Mouse (Mus musculus) spleen, postnatal 4 days (tissue): ENCODE data around the gene Cap2.

ENCODE experiments used
- DNase-seq, 2 experiments: peaks; one replicate each; pipeline ENCODE4 v3.0.0; 2022; ENCODE audit warnings: low spot score in 2 of 2

Cap2 gene

DNA sequence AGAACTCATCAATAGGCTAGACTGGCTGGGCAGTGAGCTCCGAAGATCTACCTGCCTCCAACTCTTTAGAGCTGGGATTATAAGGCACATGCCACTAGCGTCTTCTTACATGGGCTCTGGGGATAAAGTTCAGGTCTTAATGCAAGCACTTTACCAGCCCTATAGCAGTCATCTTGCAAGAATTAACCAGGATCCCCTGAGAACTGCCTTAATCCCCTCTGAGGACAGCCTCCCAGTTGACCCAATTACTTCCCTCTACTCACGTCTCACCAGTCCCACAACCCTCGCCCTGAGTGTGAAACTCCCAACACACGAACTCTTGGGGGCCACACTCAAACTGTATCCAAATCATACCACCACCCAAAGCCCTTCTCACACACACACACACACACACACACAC is 64.3 kb downstream of the Cap2 start:
- DNase-seq: no peak

DNA sequence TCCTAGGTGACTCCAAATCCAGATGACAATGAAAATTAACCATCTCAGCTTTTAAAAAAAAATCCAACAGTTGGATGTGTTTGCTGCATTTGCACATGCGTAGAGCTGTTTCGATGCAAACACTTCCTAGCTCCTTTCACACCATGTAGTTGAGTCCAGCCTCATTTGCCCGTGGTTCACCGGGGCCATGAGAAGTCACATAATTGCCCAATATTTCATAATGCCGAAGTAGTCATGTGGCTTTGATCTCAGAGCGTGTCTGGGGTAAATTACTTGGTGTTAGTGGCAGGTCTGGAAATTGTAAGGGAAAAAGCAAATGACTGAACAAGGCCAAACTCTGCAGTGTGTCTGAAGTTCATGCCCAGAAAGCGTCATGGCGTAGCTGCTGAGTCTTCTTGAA is 67.8 kb downstream of the Cap2 start:
- no peak for DNase-seq

DNA sequence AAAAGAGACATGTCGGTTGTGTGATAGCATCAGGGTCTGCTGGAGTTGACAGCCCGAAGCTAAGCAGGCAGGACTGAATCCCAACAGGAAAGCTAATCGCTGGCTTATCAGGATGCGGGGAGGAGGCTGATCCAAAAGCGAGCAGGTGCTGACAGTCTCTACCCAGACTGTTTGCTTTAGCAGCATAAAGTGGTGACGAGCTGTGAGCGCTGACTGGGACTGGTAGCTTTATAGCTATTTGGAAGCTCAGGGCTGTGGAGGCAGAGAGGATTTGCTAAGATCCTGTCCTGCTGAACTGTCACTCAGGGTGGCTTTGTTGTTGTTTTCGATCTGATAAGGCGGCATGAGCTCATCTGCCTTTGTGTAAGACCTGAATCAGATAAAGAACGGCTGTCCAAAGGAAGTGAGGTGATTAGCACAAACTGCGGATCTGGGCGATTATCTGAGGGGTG is 69.5 kb downstream of the Cap2 start:
- DNase-seq: no peak

DNA sequence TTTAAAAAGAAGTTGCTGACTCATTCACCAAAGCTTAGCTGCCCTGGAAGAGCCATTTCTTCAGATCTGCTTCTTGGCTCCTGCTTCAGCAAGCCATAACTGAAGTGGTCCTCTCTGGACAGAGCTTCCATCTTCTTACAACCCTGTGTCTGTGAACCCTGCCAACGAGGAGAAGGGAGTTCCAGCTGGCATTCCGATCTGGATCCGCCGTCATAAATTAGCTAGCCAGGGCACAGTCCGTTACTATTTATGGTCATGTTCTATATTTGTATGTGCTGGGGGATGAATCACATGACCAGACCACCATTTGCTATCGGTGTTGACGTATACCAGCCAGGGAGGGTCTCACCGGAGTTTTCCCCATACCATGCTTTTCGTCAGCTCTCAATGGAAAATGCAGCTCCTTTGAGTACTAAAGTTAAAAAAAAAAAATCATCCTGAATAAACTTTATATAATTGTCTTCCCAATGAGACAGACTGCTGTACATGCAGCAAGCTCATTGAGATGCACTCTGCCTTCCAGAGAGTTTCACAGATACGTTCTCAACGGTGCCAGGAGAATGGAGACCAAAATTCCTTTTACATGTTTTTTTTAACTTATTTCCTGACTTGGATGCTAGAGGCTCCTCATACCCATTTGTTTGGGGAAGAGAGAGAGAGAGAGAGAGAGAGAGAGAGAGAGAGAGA is 70.5 kb downstream of the Cap2 start:
- no peak for DNase-seq

DNA sequence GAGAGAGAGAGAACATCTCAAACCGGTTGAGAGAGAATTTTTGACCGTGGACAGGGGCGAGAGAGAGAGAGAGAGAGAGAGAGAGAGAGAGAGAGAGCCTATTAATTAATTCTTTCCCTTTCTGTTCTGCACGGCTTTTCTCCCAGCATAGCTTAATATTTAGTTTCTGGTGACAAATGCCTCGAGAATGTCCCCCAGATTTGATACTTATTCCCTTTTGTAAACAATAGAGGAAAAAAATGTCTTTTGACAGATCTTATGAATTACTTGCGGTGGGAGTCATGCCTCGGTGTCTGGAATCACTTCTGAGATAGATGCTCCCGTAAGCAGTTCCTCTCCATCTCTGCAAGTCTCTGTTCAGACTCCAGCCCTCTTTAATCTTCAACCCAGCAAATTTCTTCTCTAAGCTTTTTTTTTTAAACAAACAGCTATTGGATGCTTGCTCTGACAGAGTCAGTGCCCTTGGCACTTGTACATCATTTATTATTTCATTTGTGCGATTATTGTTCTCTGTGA is 71.1 kb downstream of the Cap2 start:
- no peak for DNase-seq

DNA sequence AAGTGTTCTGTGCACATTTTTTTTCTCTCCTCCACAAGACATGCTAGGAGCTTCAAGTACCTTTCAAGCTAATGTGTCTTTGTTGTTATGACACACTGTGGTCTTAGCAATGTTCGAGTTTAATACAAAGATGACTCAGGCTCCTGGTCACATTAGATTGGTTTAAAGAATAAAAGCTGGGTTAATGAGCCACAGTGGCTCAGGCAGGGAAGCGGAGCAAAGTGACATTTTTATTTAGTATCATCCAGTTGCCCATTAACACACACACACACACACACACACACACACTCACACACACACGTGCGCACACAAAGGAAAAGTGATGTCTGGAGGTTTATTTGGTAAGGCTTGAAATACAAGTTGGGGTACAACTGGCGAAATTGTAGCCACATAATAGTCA is 72.6 kb downstream of the Cap2 start:
- no peak for DNase-seq

DNA sequence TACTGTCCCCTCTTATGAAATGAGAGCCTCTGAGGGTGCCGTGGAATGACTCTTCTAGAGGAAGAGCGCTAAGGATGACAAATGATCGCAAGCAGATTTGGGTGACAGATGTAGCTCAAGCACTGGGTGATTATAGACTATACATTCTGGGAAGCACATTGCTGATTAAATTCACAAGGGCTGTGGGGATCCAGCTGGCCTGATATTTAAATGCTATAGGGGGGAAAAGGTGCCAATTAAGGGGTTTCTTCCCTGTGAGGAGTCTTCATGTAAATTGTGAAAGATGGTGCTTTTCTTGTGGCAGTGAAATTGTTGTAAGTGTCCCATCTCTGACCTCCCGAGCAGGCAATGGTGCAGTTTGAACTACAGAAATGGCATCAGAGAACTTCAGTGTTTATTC is 73.1 kb downstream of the Cap2 start:
- no peak for DNase-seq

DNA sequence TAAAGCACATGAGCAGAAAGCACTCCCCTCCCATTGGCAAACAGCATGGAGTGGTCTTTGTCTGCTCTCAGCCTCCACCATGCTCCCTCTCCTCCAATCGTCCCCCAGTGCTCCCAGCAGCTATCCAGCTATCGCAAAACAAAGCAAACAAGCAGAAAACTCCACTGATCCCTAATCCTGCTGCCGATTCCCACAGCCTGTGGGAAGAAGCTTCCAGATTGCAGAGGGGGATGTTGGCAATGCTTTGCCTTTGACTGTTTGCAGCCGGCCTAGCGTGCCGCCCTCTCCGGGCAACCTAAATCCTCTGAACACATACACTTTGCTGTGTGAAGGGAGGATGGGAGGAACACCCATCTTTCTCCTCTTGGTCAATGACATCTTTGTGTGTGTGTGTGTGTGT is 83.2 kb downstream of the Cap2 start:
- no peak for DNase-seq

DNA sequence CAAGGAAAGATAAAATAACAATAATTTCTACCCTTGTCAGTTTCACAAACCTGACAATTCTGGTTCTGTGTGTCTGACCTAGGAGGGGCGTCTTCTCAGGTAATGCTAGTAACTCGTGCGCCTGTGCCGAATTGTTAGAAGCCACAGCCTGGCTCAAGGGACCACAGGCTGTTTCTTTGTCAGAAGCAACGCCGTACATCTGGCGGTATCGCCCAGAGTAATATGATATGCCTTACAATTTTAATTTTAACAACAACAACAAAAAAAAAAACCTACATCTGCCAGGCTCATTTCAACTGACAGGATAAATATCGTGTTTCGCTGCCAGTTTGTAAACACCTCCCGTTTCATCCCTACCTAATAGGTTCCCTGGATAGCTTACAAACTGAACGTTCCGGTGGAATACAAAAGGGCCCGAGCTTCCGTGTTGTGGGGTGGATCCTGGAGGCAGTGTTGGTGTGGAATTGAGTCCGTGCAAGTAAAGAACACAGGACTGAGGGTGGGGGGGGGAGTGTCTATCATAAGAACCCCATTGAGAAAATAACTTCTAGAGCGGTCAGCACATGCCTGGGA is 86.2 kb downstream of the Cap2 start:
- DNase-seq: no peak

DNA sequence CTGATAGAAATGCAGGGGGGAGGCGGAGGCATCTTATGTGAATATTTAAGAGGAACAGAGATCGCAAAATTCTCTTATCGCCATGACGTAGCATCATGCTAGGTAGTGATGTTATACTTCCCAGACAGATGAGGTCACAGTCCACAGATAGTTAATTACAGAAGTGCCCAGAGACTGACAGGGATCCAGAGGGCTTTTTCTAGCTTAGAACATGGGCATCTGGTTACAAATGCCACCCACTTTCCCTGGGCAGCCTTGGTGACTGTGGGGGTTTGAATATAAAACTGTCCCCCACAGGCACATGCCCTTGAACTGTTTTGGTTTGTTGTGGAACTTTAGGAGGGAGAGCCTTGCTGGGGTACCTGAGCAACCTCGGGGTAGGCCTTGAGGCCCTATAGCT is 87.0 kb downstream of the Cap2 start:
- no peak for DNase-seq

DNA sequence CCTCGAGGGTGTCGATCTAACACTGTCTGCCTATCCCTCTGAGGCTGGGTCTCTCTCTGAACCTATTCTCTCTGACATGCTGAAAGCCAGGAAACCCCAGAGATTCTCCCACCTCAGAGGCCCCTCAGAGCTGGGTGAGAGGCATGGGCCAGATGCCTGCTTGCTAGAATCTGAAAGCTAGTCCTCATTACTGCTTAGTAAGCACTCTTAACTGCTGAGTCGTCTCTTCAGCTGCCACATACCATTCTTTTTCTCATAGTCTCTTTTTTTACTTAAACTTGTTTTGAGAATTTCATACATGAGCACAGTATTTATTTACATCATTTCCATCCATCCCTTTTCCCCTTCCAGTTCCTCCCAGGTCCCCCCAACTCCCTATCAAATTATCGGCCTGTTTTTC is 89.2 kb downstream of the Cap2 start:
- no peak for DNase-seq

DNA sequence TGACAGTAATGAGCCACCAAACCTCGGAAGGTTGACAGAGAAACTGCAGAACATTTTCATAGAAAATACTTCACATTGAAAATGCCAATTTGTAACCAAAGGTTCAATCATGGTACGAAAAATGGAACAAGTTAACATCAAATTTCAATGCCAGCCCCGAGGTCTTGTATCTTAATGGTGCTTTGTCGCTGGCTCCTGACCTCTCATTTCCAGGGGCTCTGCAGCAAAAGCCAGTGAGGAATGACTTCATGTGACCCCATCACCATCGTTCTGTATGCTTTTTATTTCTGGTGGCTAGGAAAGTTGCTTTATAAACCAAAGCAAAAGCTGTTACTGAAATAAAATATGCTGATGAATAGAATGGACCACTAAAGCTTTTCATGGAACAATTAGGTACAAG is 99.0 kb downstream of the Cap2 start:
- no peak for DNase-seq

DNA sequence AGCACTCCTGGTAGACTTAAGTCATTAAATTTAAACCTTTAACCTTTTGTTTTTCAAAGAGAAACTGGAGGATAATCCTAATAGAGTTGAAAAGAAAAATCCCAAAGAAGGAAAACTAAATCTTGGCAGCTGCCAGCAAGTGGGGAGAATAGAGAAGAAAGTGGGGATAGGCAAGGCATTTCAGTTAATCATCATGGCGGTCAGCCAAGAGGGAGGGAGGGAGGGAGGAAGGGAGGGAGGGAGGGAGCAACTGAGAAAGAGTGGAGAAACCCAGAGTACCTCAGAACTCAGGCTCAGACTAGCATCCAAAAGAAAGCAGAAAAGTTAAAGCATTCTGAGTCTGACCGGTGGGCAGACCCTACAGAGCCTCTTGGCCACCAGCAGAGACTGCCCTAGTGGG is 99.7 kb downstream of the Cap2 start:
- DNase-seq: no peak

DNA sequence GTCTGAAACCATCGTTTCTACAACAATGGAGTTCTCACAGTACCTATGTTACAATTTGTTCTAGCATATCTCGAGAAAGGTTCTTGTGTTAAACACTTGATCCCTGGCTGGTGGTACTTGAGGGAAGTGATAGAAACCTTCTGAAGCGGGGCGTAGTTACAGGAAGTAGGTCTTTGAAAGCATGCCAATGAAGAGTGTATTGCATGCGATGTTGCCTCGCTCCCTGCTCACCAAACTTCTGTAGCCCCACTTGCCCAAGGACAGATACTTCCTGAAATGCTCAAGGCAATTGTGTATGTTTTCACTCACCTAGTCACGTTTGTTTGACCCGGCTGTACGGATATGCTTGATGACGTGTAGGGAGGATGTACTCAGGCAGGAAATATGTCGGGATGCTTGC is 101.0 kb downstream of the Cap2 start:
- DNase-seq: no peak

DNA sequence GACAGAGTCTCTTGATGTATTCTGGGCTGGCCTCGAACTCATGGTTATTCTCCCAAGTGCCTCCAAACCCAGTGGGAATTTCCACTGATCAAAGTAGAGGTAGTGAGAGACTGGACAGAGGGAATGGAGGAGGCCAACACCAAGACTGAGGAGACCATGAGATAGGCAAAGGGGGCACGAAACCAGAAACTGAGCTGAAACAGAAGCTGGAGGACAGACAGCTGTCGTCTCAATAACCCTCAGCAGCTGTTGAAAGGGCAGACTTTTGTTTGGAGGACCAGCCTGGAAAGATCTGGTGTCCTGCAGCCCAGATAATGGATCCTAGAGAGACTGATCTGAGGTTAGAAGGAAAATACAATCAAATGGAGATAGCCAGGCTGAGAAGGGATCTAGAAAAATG is 109.4 kb downstream of the Cap2 start:
- DNase-seq: no peak

DNA sequence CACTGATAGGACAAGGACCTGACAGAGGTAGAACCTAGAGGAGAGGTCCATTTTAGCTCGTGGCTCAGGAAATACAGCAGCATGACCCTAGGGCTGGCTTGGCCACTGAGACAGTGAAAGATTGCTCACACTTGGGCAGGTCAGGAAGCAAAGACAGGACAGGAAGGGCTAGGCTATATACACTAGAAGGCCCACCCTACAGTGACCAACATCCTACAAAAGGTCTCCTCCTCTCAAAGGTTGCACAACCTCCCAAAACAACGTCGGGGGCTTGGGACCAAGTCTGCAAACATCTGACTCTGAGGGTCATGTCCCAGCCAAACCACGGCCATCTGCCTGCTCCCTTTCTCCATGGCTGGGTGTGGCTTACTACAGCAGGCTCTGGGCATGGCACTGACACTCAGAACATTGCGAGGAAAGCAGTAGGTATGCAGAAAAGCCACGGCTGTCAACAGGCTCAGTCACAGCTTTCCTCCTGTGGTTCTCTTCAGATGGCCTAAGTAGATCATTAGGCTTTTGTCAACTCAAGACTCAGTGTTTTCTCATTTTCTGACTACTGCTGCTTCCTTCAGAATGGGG is 112.1 kb downstream of the Cap2 start:
- no peak for DNase-seq

DNA sequence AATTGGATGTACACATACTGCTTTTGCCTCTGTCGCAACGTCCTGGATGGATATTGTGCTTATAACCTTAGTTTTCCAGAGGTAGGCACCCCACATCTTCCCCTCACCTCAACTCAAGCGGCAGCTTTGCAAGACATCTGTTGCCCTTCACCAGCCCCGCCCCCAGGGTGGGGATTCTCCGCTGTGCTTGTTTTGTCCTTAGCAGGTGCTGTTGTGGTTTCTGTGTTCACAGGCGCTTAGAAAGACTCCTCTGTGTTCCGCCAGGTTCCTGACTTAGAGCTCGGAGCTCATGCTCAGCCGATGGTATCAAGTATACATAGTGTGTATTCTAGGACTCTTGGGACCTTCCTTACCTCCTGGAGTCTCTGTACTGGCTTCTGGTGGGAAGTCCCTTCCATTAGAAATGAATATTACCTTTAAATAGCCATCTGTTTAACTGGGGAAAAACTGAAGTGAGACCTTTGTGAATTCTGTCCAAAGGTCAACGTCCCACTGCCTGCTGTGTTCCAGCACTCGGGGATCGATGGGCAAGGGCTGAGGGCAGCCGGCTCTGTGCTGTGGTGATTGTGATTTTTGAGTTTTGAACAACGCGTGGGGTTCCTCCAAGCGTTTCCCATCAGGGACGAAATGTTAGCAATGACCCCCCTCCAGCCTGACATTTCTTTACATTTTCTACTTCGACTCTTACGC is 115.2 kb downstream of the Cap2 start:
- peak; percentile 65 to 75 for DNase-seq

DNA sequence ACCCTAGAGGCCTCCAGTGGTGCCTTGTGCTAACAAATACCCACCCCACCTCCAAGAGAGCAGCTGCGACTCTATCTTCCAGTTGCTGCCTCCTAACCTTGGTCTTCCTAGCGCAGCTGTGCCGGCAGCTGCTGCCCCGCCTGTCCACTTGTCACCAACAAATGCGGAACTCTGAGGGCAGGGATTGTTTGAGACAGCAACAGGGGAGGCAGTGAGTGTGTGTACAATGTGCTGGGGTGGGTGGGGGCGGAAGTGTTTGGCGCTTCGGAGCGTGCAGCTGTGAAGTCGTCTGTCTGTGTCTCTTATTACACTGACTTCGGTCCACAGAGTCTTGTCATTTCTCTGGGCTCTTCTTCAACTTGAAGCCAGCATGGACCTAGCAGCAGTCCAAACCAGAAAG is 118.0 kb downstream of the Cap2 start:
- DNase-seq: peak in 1 of 2 experiments; percentile 39

DNA sequence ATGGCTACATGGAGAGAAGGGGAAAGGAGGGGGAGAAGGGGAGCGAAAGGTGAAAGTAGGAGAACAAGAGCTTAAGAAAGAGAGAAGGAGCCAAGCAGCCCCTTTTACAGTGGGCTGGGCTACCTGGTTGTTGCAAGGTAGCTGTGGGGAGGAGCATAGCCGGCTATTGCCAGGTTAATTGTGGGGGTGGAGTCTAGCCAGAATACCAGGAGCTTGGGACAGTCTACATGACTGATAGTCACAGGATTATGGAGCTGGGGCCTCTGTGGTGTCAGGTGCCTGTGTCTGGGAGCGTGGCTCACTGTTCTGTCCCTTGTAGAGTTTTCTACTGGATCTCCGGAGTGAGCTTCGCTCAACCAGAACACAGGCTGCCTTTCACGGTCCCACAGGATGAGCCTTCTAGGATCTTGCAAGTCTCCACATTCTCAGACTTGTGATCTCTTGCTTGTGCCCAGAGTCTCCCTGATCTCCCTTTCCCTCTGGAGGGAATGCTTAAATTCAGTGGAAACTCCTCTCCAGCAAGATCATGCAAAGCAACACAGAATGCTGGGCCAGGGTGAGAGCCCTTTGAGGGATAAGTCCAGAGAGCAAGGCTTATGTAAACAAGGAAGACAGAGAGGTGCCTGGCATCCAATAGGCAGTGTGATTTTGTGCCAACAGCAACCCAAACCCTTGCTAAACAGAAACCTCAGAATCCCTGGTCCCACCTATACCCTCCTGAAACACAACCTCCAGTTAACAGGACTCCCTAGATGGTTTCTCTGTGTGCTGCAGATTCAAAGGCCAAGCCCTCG is 119.5 kb downstream of the Cap2 start:
- DNase-seq: no peak

DNA sequence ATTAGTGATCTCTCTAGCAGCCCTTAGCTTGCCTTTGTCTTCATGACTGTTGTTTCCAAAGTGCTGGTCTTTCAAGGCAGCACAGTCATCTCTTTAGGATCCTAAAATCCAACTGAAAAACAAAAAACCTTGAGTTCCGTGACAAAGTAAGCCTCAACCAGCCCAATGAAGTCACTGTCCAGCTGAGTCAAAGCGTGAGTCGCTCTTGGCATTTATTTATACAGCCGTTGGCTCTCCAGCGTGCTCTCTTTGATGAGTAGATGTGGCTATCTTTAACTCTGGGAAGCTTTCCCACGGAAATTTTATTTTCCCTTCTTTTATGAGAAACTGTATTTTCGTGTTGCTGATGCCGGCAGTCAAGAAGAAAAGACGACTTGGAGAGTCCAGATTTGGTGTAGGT is 125.0 kb downstream of the Cap2 start:
- no peak for DNase-seq

DNA sequence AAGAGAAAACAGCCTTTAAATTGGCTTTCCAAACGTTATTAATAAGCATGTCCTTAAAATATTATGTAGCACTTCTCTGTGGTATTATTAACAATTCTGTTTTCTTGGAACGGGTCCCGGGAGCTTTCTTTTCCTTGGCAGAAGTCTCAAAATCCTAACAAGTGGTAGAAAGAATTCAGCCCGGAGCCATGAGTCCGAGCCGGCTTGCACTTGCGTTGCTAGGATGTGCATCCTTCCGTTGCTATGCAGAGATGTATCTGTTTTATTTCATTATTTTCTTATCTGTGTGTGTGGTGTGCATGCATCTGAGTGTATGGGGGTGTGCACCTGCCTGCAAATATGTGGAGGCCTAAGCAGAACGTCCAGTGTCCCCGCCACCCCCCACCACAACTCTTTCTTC is 126.2 kb downstream of the Cap2 start:
- no peak for DNase-seq

DNA sequence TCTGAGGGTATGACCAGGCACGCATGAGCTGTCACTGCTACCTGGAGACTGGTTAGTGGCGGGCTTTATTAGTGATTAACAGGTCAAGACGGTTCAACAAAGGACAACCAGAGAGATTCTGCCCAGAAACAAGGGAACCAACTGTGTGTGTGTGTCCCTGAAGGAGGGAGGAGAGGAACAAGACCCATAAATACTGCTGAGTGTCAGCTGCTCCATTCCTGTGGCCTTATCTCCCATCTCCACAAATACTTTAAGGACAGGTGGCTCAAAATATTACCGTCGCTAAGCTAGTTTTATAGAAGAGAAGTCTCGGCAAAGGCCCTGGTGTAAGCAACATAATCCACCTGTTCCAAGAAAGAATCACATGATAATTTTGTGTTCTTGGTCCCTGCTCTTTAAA is 127.7 kb downstream of the Cap2 start:
- no peak for DNase-seq
